Mouse (Mus musculus) lung, embryonic 15.5 days (tissue): Measurements from ENCODE around the gene Dusp18. TPM values are rescaled to one million over a fixed set of nuclear protein-coding genes. Genes with fewer than 3 reads are reported as not detected.
"Not testable (repeated sequence)": the region's sequence is repeated elsewhere in the genome, so short reads cannot be mapped to it uniquely, and the experiment has no call there.

Source experiments
- ATAC-seq: fragments of 200-750 bp; cut with Nextera tagmentation; 2 replicates; pipeline ENCODE4 v1.8.0; 2017; ENCODE audit warnings: moderate number of reproducible peaks, borderline replicate concordance; ENCODE audit not compliant: low FRiP score, low TSS enrichment; ENCODE audit errors: extremely low read depth
- H3K27ac ChIP-seq: fragments of 300-500 bp; sonication (generic); 2 replicates; pipeline ENCODE4 v1.5.1; 2015; ENCODE audit warnings: moderate library complexity, mild to moderate bottlenecking, inconsistent platforms
- H3K27me3 ChIP-seq: fragments of 300-500 bp; sonication (generic); 2 replicates; pipeline ENCODE4 v1.6.1; 2015; ENCODE audit warnings: inconsistent platforms
- H3K36me3 ChIP-seq: fragments of 300-500 bp; sonication (generic); 2 replicates; pipeline ENCODE4 v1.6.1; 2015; ENCODE audit warnings: inconsistent platforms
- H3K4me1 ChIP-seq: fragments of 300-500 bp; sonication (generic); 2 replicates; pipeline ENCODE4 v1.6.1; 2015; ENCODE audit warnings: inconsistent platforms
- H3K4me2 ChIP-seq: fragments of 300-500 bp; sonication (generic); 2 replicates; pipeline ENCODE4 v1.6.1; 2015; ENCODE audit warnings: inconsistent platforms, mild to moderate bottlenecking, moderate library complexity
- H3K4me3 ChIP-seq: fragments of 300-500 bp; sonication (generic); 2 replicates; pipeline ENCODE4 v1.5.1; 2015; ENCODE audit warnings: mild to moderate bottlenecking, inconsistent platforms
- H3K9ac ChIP-seq: fragments of 300-500 bp; sonication (generic); 2 replicates; pipeline ENCODE4 v1.6.1; 2015; ENCODE audit warnings: inconsistent platforms
- H3K9me3 ChIP-seq: fragments of 300-500 bp; sonication (generic); 2 replicates; pipeline ENCODE4 v1.6.1; 2016; ENCODE audit warnings: inconsistent platforms
- WGBS: fragments of 180-500 bp; shearing (Covaris S2); methylation state at CpG from one replicate; pipeline ENCODE4 v1.1.7; 2015; 5-methylcytosine and 5-hydroxymethylcytosine counted together
- polyA plus RNA-seq: library from polyadenylated mRNA; unstranded; fragments of >200 nt; fragmentation: Nextera tagmentation; extraction: Ambion mirVana; gene quantifications from 2 replicates; pipeline ENCODE4 v1.2.1, GENCODE M21; 2015

The Dusp18 gene
- polyA plus RNA-seq, 1 experiment from 2014 or later, result 9.8 TPM

DNA sequence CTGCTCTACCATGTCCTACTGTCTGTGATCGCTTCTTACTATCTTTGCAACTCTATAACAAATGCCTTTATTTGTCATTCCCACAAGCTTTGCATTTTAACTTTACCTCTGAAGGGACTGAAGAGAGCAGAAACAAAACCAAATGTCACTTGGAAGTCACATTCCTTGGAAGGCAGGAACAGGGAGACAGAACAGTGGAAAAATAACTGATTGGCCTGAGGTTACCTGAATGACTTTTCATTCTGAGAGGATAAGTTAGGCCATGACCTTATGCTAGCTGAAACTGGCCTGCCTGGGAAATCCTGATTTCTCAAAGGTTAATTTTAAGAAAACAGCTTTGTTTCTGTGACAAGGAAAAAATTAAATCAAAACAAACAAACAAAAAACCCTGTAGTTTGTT, 893 bp downstream of the Dusp18 start:
- no peak overlapping the region for H3K27ac ChIP-seq
- H3K4me2 ChIP-seq, result no peak overlapping the region
- no peak overlapping the region for H3K9ac ChIP-seq
- H3K4me3 ChIP-seq, result no peak overlapping the region
- peaks cover 7% of the 10 kb centered on the region; the same call in 1 of the 2 replicates for H3K4me1 ChIP-seq
- no peaks in the 10 kb centered on the region for H3K9me3 ChIP-seq
- no peaks in the 10 kb centered on the region for H3K27me3 ChIP-seq
- H3K36me3 ChIP-seq, result peaks cover 4% of the 10 kb centered on the region; the same call in 1 of the 2 replicates
- 72% methylated on average over 1 of the region's 1 CpGs for WGBS
- no peak for ATAC-seq

DNA sequence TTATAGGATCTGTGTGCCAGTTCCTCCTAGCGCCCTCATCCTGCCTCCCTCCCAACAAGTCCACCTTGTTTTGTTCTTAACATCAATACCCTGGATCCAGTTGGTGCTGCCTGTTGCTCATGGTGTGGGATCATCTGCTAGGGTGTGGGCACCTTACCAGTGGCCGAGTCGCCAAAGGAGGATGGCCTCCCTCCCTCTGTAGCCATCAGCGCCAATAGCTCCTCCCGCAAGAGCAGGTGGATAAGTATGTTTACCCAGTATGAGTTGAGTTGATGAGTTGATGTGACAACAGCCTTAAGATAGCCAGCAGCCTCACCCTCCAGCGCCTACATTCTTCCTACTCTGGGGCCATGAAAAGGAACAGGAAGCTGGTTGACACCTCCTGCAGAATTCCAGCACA, 5.3 kb downstream of the Dusp18 start:
- H3K9me3 ChIP-seq, result no peaks in the 10 kb centered on the region
- no peak for ATAC-seq

DNA sequence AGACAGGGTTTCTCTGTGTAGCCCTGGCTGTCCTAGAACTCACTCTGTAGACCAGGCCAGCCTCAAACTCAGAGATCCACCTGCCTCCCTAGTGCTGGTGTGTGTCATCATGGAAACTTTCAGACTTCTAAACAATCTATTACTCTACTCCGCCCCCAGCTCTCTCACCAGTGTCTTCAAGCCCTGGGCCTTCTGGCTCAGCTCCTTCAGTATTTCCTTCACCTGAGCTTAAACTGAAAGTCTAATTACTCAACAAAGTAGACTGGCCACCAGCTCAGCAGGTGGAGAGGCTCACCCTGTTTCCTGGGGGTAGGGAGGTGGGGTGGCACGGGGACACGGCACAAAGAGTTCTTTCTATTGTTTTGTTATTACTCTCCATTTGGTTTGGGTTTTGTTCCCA, 7.5 kb downstream of the Dusp18 start:
- H3K4me1 ChIP-seq, result peaks cover 7% of the 10 kb centered on the region; the same call in 1 of the 2 replicates
- WGBS, result 85% methylated on average over 3 of the region's 3 CpGs
- H3K36me3 ChIP-seq, result peaks cover under 1% of the 10 kb centered on the region; the same call in 1 of the 2 replicates
- H3K4me2 ChIP-seq, result no peak overlapping the region
- H3K9ac ChIP-seq, result no peak overlapping the region
- H3K9me3 ChIP-seq, result no peaks in the 10 kb centered on the region
- H3K27me3 ChIP-seq, result no peaks in the 10 kb centered on the region
- no peak overlapping the region for H3K4me3 ChIP-seq
- H3K27ac ChIP-seq, result no peak overlapping the region
- ATAC-seq, result no peak

More for the DNA sequence above, 5.3 kb downstream of the Dusp18 start:
- H3K4me3 ChIP-seq, result no peak overlapping the region
- H3K4me2 ChIP-seq, result no peak overlapping the region
- H3K9ac ChIP-seq, result no peak overlapping the region
- H3K4me1 ChIP-seq, result peaks cover 10% of the 10 kb centered on the region; the same call in 1 of the 2 replicates
- no peaks in the 10 kb centered on the region for H3K27me3 ChIP-seq
- H3K27ac ChIP-seq, result no peak overlapping the region
- H3K36me3 ChIP-seq, result peaks cover 4% of the 10 kb centered on the region; the same call in 1 of the 2 replicates
- WGBS, result 61% methylated on average over 6 of the region's 6 CpGs

DNA sequence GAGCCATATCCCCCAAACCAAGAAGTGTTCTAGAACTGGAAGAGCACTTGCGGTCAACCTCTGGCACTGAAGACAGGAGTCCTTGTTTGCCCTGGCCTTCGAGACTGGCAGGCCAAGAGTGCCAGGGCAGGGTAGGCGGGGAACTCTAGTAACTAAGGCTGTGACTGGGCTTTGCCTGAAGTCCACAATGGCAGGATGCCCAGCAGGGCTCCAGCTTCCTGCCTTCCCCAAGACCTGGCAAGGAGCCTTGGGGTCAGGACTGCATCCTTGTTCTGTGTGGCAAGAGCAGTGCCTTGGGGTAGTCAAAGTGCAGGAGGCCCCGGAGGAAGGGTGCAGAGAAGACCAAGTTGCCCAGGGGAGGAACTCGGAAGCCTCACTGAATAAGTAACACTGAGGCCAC, 8.0 kb downstream of the Dusp18 start:
- Histone ChIP-seq H3K4me2 (no peak overlapping the region), H3K36me3 (no peaks in the 10 kb centered on the region; the same call in 1 of the 2 replicates), H3K4me3 (no peak overlapping the region), H3K27ac (no peak overlapping the region), H3K4me1 (peaks cover 7% of the 10 kb centered on the region; the same call in 1 of the 2 replicates), H3K27me3 (no peaks in the 10 kb centered on the region), H3K9me3 (no peaks in the 10 kb centered on the region), H3K9ac (no peak overlapping the region)
- 63% methylated on average over 5 of the region's 5 CpGs for WGBS
- ATAC-seq, result no peak

DNA sequence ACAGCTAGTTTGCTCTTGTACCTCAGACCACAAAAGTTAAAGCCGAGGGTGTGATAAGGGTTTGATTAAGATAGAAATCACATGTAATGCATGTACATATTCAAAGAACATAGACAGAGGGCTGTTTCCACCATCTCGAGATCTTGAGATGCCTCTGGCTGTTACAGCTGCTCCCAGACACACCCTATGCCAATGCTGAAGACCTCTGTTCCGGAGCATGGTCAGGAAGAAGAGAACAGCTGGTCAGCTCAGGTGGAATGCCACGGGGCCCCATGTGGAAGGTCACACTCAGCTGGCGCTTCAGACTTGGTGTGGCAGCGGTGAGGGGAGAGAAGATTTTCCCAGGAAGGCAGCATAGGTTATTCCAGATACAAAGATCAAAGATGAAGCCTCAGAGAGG, 9.6 kb downstream of the Dusp18 start:
- no peaks in the 10 kb centered on the region for H3K27me3 ChIP-seq
- H3K9me3 ChIP-seq, result no peaks in the 10 kb centered on the region
- H3K36me3 ChIP-seq, result no peaks in the 10 kb centered on the region
- WGBS, result 73% methylated on average over 6 of the region's 6 CpGs
- H3K4me1 ChIP-seq, result peaks cover 7% of the 10 kb centered on the region; the same call in 1 of the 2 replicates
- no peak overlapping the region for H3K27ac ChIP-seq
- no peak for ATAC-seq
- no peak overlapping the region for H3K4me3 ChIP-seq
- H3K4me2 ChIP-seq, result no peak overlapping the region
- H3K9ac ChIP-seq, result no peak overlapping the region

DNA sequence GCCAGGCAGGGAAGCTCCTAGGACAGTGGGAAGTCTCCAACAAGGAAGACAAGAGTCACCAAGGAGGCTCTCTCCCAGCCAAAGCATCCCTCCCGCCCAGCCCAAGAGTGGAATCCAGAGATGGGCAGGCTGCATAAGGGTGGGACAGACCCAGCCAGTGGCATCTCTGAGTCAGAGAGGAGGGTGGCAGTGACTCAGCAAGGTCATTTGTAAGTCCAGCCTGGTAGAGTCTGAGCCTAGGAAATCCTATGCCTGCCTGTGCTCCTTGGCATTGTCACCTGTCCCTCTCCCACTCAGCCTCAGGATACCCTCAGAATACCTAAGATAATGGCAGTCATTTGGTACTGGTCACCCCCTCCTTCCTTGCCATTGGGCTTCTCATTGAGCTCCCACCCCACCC, 10.4 kb downstream of the Dusp18 start:
- H3K4me3 ChIP-seq, result no peak overlapping the region
- no peak for ATAC-seq
- H3K9ac ChIP-seq, result no peak overlapping the region
- H3K9me3 ChIP-seq, result no peaks in the 10 kb centered on the region
- no peaks in the 10 kb centered on the region for H3K27me3 ChIP-seq
- no peak overlapping the region for H3K4me2 ChIP-seq
- 93% methylated on average over 1 of the region's 1 CpGs for WGBS
- H3K36me3 ChIP-seq, result no peaks in the 10 kb centered on the region
- no peak overlapping the region for H3K27ac ChIP-seq
- H3K4me1 ChIP-seq, result peaks cover 12% of the 10 kb centered on the region

DNA sequence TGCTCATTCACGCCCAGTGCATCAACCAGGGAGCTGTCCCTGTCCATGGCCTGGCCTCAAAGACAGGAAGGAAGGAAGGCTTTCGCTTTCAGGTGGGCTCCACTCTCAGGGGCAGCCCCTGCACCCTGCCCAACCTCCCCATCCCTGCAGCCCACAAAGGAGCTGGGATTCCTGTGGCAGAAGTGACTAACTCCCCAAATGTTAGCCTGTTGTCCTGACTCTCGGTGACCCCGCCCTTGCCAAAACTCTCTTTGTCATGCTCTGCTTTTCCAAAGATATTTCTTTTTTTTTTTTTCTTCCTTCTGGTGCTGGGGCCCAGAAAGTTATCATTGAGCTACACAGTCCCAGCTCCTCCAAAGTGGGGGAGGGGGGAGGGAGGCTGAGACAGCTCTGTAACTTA, 14.2 kb downstream of the Dusp18 start:
- no peak overlapping the region for H3K9ac ChIP-seq
- H3K4me1 ChIP-seq, result peaks cover 36% of the 10 kb centered on the region
- 89% methylated on average over 4 of the region's 4 CpGs for WGBS
- no peaks in the 10 kb centered on the region for H3K36me3 ChIP-seq
- H3K4me2 ChIP-seq, result no peak overlapping the region
- peaks cover 9% of the 10 kb centered on the region; the same call in 1 of the 2 replicates for H3K27me3 ChIP-seq
- H3K4me3 ChIP-seq, result no peak overlapping the region
- ATAC-seq, result no peak
- no peaks in the 10 kb centered on the region for H3K9me3 ChIP-seq
- no peak overlapping the region for H3K27ac ChIP-seq

DNA sequence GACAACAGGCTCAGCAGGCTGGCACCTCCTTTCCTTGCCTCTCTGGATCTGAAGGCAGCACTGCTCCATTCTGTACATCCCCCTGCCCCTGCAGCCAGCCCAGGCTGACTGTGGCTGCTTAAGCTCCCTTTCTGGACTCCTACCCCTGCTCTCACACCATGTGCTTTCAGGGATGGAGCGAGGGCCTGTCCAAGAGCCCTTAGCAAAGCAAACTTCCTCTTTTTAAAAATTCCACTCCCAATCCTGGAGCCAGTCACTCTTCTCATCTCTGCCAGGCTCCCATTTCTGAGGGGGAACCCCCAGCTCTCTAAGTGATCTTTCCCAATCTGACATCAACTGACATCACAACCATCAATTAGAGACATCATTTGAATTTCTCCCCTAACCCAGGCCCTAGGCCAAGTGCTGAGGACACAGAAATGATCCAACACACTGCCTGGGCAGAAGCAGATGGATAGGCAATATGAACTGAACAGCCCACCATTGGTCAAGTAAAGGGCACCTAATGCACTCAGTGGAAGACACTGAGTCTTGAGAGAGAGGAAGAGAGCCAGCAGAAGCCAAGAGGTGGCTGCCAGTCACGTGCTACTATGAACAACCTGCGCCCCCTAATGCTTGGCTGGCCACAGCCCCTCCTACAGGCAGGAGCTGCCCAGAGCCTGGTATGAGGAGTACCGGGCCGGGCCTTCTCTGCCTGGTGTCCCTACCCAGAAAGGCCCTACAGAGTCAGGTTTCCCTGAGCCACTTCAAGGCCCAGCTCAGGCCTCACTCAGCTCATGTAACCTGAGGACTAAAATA, 15.7 kb downstream of the Dusp18 start:
- H3K36me3 ChIP-seq, result no peaks in the 10 kb centered on the region
- peaks cover 38% of the 10 kb centered on the region for H3K4me1 ChIP-seq
- no peak overlapping the region for H3K27ac ChIP-seq
- 59% methylated on average over 5 of the region's 5 CpGs for WGBS
- H3K9ac ChIP-seq, result no peak overlapping the region
- no peak overlapping the region for H3K4me3 ChIP-seq
- peak overlapping the region; percentile 4; the same call in 1 of the 2 replicates for H3K4me2 ChIP-seq
- H3K9me3 ChIP-seq, result no peaks in the 10 kb centered on the region
- H3K27me3 ChIP-seq, result peaks cover 9% of the 10 kb centered on the region; the same call in 1 of the 2 replicates
- ATAC-seq, result no peak

DNA sequence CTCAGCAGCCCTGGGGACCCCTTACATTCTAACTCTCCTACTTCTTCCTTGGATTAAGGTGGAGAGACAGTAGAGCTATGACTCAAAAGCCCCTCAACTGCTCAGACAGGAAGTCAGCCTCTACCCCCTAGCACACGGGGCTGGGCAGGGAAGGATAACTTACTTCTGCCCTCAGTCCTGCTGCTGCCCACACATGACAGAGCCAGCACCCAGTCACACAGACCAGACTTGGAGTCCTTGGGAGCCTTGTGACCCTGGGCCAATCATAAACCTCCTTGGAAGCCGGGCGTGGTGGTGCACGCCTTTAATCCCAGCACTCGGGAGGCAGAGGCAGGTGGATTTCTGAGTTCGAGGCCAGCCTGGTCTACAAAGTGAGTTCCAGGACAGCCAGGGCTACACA, 16.4 kb downstream of the Dusp18 start:
- H3K27ac ChIP-seq, result not testable (repeated sequence)

DNA sequence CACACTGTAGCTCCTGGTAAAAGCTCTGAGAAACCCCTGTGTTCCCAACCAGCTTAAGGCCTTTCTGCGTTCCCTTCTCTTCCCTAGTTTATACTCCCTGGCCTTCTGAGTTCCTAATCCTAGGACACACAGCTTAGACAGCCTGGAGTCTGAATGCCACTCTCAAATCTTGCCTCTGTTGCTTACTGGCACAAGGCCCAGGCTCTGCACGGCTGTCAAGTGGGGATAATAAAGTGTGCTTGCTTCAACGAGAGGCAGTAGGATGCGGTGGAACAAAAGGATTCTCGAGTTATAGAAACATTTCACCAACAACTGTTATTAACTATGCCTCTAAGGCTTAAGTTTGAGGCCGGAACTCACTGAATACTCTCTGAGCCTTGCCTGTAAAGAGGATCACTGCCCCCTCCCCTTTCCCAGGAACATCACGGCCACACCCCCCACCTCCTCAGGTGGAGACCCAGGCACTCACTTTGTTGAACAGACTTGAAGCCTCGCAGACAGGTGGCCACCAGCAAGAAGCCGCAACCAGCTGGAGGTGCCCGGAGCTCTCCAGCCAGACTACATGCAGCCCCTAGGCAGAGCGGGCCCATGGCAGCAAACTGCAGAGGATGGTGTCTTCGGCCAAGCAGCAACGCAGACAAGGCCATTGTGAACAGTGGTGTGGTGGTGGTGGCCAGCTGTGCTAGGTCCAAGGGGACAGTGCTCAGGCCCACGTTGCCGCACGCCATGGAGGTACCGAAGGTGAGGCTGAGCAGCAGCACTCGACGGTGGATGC, 17.2 kb downstream of the Dusp18 start:
- ATAC-seq, result no peak
- Histone ChIP-seq H3K9ac (no peak overlapping the region), H3K9me3 (no peaks in the 10 kb centered on the region), H3K4me3 (peak overlapping the region; percentile 64), H3K4me1 (peaks cover 38% of the 10 kb centered on the region), H3K36me3 (no peaks in the 10 kb centered on the region), H3K27me3 (peaks cover 9% of the 10 kb centered on the region; the same call in 1 of the 2 replicates), H3K27ac (no peak overlapping the region), H3K4me2 (peak overlapping the region; percentile 95)
- 18% methylated on average over 19 of the region's 19 CpGs for WGBS

More for the DNA sequence above, 16.4 kb downstream of the Dusp18 start:
- not testable (repeated sequence) for H3K9me3 ChIP-seq, ATAC-seq, H3K9ac ChIP-seq, H3K27me3 ChIP-seq, H3K4me3 ChIP-seq, H3K36me3 ChIP-seq
- Histone ChIP-seq H3K4me1 (peaks cover 38% of the 10 kb centered on the region), H3K4me2 (peak overlapping the region; percentile 4; the same call in 1 of the 2 replicates)
- 88% methylated on average over 6 of the region's 6 CpGs for WGBS

DNA sequence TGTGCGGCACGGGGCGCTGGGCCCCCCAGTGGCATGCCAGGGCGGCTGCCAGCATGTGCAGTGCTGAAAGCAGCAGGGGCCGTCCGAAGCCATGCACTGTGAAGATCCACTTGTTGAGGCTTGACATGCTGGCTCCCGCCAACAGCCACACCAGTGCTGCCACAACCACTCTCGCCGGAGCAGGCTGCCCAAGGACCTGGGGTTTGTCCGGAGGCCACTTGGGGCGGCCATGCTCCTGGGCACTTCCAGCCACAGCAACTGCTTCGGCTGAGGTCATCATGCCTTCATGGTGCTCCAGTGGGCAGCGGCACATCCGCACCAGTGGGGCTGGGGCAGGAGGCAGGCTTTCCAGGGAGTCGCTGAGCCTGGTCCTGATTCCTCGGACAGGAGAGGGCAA, 17.8 kb downstream of the Dusp18 start:
- H3K27ac ChIP-seq, result peak overlapping the region; percentile 67; the same call in 1 of the 2 replicates
- H3K9ac ChIP-seq, result peak overlapping the region; percentile 51
- ATAC-seq, result no peak

More for the DNA sequence above, 17.8 kb downstream of the Dusp18 start:
- peaks cover 38% of the 10 kb centered on the region for H3K4me1 ChIP-seq
- peak overlapping the region; percentile 95 for H3K4me2 ChIP-seq
- H3K9me3 ChIP-seq, result no peaks in the 10 kb centered on the region
- WGBS, result 3% methylated on average over 16 of the region's 16 CpGs
- H3K36me3 ChIP-seq, result 0 out of 2 replicates have a peak, but pooled peaks cover 3% of the 10 kb centered on the region
- H3K4me3 ChIP-seq, result peak overlapping the region; percentile 64
- peaks cover 9% of the 10 kb centered on the region; the same call in 1 of the 2 replicates for H3K27me3 ChIP-seq
